In genomic region chr16:37776860-37777651, GRCm38 (mm10) we compare ENCODE assay signal across 8 mouse cellular contexts. TPM values are rescaled to one million over a fixed set of nuclear protein-coding genes. Genes with fewer than 3 reads are reported as not detected.
DNase-seq lines count a peak whose midpoint lies in the region; ATAC-seq lines count a peak whose summit lies in the region.

TSS of gene Fstl1 (plus strand) at chr16:37776873.

- no peaks in the 10 kb centered on the region for H3K27me3 ChIP-seq in hindbrain, embryonic 14.5 days (ENCODE audit: control insufficient read depth, insufficient read depth, low read length)
- H3K27me3 ChIP-seq in limb, embryonic 12.5 days: no peaks in the 10 kb centered on the region
- H3K27me3 ChIP-seq in midbrain, embryonic 12.5 days: peaks cover 9% of the 10 kb centered on the region

- peak; percentile 86 for ATAC-seq in hindbrain, embryonic 14.5 days (ENCODE audit: low FRiP score)
- peak; percentile 72 for ATAC-seq in limb, embryonic 12.5 days (ENCODE audit: insufficient number of reproducible peaks, insufficient read depth, low FRiP score, low TSS enrichment, low read depth)
- peak; percentile 87 for ATAC-seq in midbrain, embryonic 12.5 days (ENCODE audit: low FRiP score, low read depth)

- H3K9me3 ChIP-seq in hindbrain, embryonic 14.5 days (ENCODE audit: control insufficient read depth, low read length): no peaks in the 10 kb centered on the region
- no peaks in the 10 kb centered on the region for H3K9me3 ChIP-seq in limb, embryonic 12.5 days
- H3K9me3 ChIP-seq in midbrain, embryonic 12.5 days: no peaks in the 10 kb centered on the region

- peak within 1 kb of the TSS; percentile 73 for H3K4me3 ChIP-seq in hindbrain, embryonic 14.5 days (replicated peaks; ENCODE audit: low read length)
- H3K4me3 ChIP-seq in limb, embryonic 12.5 days (replicated peaks): peak within 1 kb of the TSS; percentile 73
- H3K4me3 ChIP-seq in midbrain, embryonic 12.5 days: peak within 1 kb of the TSS; percentile 66

- peak within 1 kb of the TSS; percentile 54; the same call in 1 of the 2 replicates for H3K27ac ChIP-seq in hindbrain, embryonic 14.5 days
- H3K27ac ChIP-seq in limb, embryonic 12.5 days: peak within 1 kb of the TSS; percentile 96
- peak within 1 kb of the TSS; percentile 3 for H3K27ac ChIP-seq in midbrain, embryonic 12.5 days (replicated peaks)

- peaks cover 32% of the 10 kb centered on the region for H3K4me1 ChIP-seq in hindbrain, embryonic 14.5 days (replicated peaks; ENCODE audit: control insufficient read depth, insufficient read depth, low read length)
- peaks cover 33% of the 10 kb centered on the region for H3K4me1 ChIP-seq in limb, embryonic 12.5 days (replicated peaks)
- peaks cover 26% of the 10 kb centered on the region for H3K4me1 ChIP-seq in midbrain, embryonic 12.5 days

- WGBS in hindbrain, embryonic 14.5 days: 2% methylated on average over 43 of the region's 52 CpGs
- under 1% methylated on average over 50 of the region's 52 CpGs for WGBS in limb, embryonic 12.5 days
- under 1% methylated on average over 39 of the region's 52 CpGs for WGBS in midbrain, embryonic 12.5 days

- peak within 1 kb of the TSS; percentile 96 for H3K4me2 ChIP-seq in hindbrain, embryonic 14.5 days (replicated peaks)
- H3K4me2 ChIP-seq in limb, embryonic 12.5 days: peak within 1 kb of the TSS; percentile 62
- H3K4me2 ChIP-seq in midbrain, embryonic 12.5 days (replicated peaks): peak within 1 kb of the TSS; percentile 64

- H3K9ac ChIP-seq in hindbrain, embryonic 14.5 days: peak within 1 kb of the TSS; percentile 82
- H3K9ac ChIP-seq in limb, embryonic 12.5 days (replicated peaks): peak within 1 kb of the TSS; percentile 92
- H3K9ac ChIP-seq in midbrain, embryonic 12.5 days (replicated peaks): peak within 1 kb of the TSS; percentile 75

- peak; percentile 64 to 65 for DNase-seq in left cerebral cortex, adult 18-20 months (ENCODE audit: low spot score in 2 of 2)
- no peak for DNase-seq in left cerebral cortex, adult 11 months (ENCODE audit: low spot score)
- DNase-seq in cerebellum, postnatal 36 days: peak; percentile 38 to 56
- DNase-seq in gastrocnemius, postnatal 10 days: peak; percentile 65
- DNase-seq in hindbrain, embryonic 14.5 days (ENCODE audit: low spot score): no peak
- DNase-seq in testis, postnatal 10 days (ENCODE audit: low spot score): peak; percentile 73

- no peaks in the 10 kb centered on the region for H3K36me3 ChIP-seq in hindbrain, embryonic 14.5 days (replicated peaks; ENCODE audit: control insufficient read depth, insufficient read depth)
- H3K36me3 ChIP-seq in limb, embryonic 12.5 days: peaks cover 15% of the 10 kb centered on the region
- H3K36me3 ChIP-seq in midbrain, embryonic 12.5 days: no peaks in the 10 kb centered on the region

RNA-seq across cellular contexts. Expression of gene Fstl1, which starts in this region (rescaled TPM):
- total RNA-seq in left cerebral cortex, adult 18-20 months (2021): 10 to 100 TPM; 27.6 to 27.9 TPM
- 100 to 1,000 TPM; 329 to 424 TPM for total RNA-seq in gastrocnemius, postnatal 10 days (2021)
- polyA plus RNA-seq in hindbrain, embryonic 14.5 days (2014; fragmentation: Nextera tagmentation; extraction: Ambion mirVana): 111 and 126 TPM in 2 replicates
- polyA plus RNA-seq in limb, embryonic 12.5 days (2016; fragmentation: Nextera tagmentation; extraction: Ambion mirVana): 385 and 432 TPM in 2 replicates
- polyA plus RNA-seq in midbrain, embryonic 12.5 days (2016; fragmentation: Nextera tagmentation; extraction: Ambion mirVana): 169 and 215 TPM in 2 replicates

Comparison
In these comparisons a context has a peak if more than half of its experiments do, and no peak if none do; other contexts are left out.
1. RNA of gene Fstl1 (total RNA-seq): 329 to 424 TPM in gastrocnemius, postnatal 10 days; 27.6 to 27.9 TPM in left cerebral cortex, adult 18-20 months; every median in the first group is over 10 times any median in the second.
2. DNase-seq: peak in left cerebral cortex, adult 18-20 months (2 of 2), cerebellum, postnatal 36 days (2 of 2), gastrocnemius, postnatal 10 days (single experiment) and testis, postnatal 10 days (single experiment); none in left cerebral cortex, adult 11 months (single experiment) and hindbrain, embryonic 14.5 days (single experiment).
3. H3K27ac ChIP-seq: peak in every context shown above with its lines; median percentile 96 in limb, embryonic 12.5 days; 54 in hindbrain, embryonic 14.5 days; 3 in midbrain, embryonic 12.5 days.
4. Peak in every context shown above with its lines, with median percentiles within 50 percentile points of each other: ATAC-seq, H3K4me2 ChIP-seq, H3K4me3 ChIP-seq and H3K9ac ChIP-seq.